Mouse (Mus musculus) kidney, adult 2 months (tissue): ENCODE data around the gene Rbfox1.

ENCODE experiments used
- CTCF ChIP-seq: fragments of 200-500 bp; conservative IDR thresholded peaks from 2 replicates; pipeline ENCODE4 v1.5.1; 2011; ENCODE audit warnings: low read depth, mild to moderate bottlenecking, control low read depth, low read length, moderate library complexity, mixed read lengths; ENCODE audit not compliant: insufficient read depth, insufficient read length
- POLR2A ChIP-seq: fragments of 200-500 bp; IDR thresholded peaks from one replicate; pipeline ENCODE4 v1.6.1; 2011; ENCODE audit warnings: low read depth, low read length, control low read depth

DNA sequence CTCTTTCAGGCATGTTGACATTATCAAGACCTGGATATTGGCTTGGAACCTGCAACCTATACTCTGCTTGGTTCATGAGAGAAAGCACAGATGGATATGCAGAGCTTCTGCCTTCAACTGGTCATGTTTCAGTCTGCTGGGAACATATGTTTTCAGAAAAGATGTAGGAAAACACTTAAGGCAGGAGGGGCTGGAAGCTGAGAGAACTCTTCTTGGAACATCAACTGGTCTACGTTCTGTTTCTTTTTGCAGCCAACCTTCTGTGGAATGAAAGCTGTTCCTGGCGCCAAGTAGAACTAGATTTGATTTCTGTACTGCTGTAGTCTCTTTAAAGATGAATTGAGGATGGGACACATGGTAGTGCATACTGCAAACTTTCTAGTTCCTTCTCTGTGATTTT lies 851.4 kb downstream of the Rbfox1 start:
- TF ChIP-seq CTCF (no peak), POLR2A (no peak)
